Mouse (Mus musculus) spleen, adult 2 months (tissue): ENCODE measurements around the gene Atp6v1c2.

Experiments used
- CTCF ChIP-seq: fragments of 200-500 bp; IDR thresholded peaks from 2 replicates; pipeline ENCODE4 v1.5.1; 2011; ENCODE audit warnings: mild to moderate bottlenecking, inconsistent platforms; ENCODE audit not compliant: insufficient read depth, insufficient read length, insufficient replicate concordance; ENCODE audit errors: extremely low read depth
- POLR2A ChIP-seq: fragments of 200-500 bp; IDR thresholded peaks from 2 replicates; pipeline ENCODE4 v1.6.1; 2011; ENCODE audit warnings: low read depth, low read length, inconsistent platforms

GRCm38 (mm10) chr12:17241614-17242013 is 87.5 kb downstream of the Atp6v1c2 start:
- TF ChIP-seq CTCF (no peak), POLR2A (no peak)
